Mouse (Mus musculus) heart, postnatal 0 days (tissue): ENCODE data around the gene Tmem63c.

ENCODE experiments used
- CTCF ChIP-seq: IDR thresholded peaks from 2 replicates; pipeline ENCODE4 v1.5.1; 2016; ENCODE audit warnings: antibody characterized with exemption, control low read depth, low read depth
- EP300 ChIP-seq: IDR thresholded peaks from 2 replicates; pipeline ENCODE4 v1.6.1; 2016; ENCODE audit warnings: antibody characterized with exemption, low read depth

GRCm38 (mm10) chr12:87093249-87093648 lies 72.1 kb downstream of the Tmem63c start:
- TF ChIP-seq CTCF, result no peak
- TF ChIP-seq EP300, result no peak
